Mouse (Mus musculus) spleen, adult 2 months (tissue): ENCODE data around the gene Slc51a.

Source experiments
- CTCF ChIP-seq: fragments of 200-500 bp; IDR thresholded peaks from 2 replicates; pipeline ENCODE4 v1.5.1; 2011; ENCODE audit warnings: mild to moderate bottlenecking, inconsistent platforms; ENCODE audit not compliant: insufficient read depth, insufficient read length, insufficient replicate concordance; ENCODE audit errors: extremely low read depth
- POLR2A ChIP-seq: fragments of 200-500 bp; IDR thresholded peaks from 2 replicates; pipeline ENCODE4 v1.6.1; 2011; ENCODE audit warnings: low read depth, low read length, inconsistent platforms

DNA sequence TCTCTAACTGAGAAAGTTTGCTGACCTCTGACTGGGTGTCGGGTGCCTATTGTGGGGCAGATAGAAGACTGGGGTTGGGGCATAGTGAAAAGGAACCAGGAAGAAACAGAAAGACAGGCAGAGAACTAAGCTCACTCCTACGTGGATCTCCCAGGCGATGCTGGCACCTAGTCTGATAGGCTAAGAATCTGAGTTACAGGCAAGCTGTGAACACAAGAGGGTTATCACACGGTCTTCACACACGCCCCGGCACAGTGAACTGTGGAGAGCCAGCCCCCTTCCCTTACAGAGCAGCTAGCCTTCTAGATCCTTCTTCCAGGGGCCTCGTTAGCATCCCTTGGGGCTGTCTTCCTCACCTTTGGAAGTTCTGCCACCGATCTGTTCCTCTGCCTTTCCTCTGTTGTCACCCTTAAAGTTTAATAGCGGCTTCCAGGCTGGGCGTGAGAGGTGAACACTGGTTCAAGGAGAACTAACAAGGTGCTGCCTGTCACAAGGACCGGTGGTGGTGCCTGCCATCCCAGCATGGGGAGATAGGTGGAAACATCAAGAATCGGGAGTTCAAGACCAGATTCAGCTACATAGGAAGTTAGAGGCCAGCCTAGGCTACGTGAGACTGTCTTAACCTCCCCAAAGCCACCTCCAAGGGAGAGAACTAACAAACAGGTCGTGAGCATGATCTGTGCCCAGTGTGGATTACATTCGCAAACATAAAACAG lies 32.1 kb upstream of the Slc51a start:
- TF ChIP-seq CTCF (no peak), POLR2A (no peak)
